Mouse (Mus musculus) heart, embryonic 11.5 days (tissue): ENCODE results near the gene Lce3d. TPM values are rescaled to one million over a fixed set of nuclear protein-coding genes. Genes with fewer than 3 reads are reported as not detected.

Source experiments
- ATAC-seq: fragments of 200-750 bp; cut with Nextera tagmentation; replicated peaks from 2 replicates; pipeline ENCODE4 v1.8.0; 2017; ENCODE audit warnings: moderate library complexity; ENCODE audit not compliant: insufficient number of reproducible peaks, low FRiP score, low TSS enrichment
- H3K27ac ChIP-seq: fragments of 300-500 bp; sonication (generic); 2 replicates; pipeline ENCODE4 v1.5.1; 2014; ENCODE audit warnings: mild to moderate bottlenecking, low read depth, low read length
- H3K27me3 ChIP-seq: fragments of 300-500 bp; sonication (generic); 2 replicates; pipeline ENCODE4 v1.6.1; 2014; ENCODE audit warnings: mild to moderate bottlenecking, low read length, mixed read lengths; ENCODE audit not compliant: control insufficient read depth, insufficient read depth
- H3K36me3 ChIP-seq: fragments of 300-500 bp; sonication (generic); 2 replicates; pipeline ENCODE4 v1.6.1; 2014; ENCODE audit warnings: mild to moderate bottlenecking, low read length, moderate library complexity, mixed read lengths; ENCODE audit not compliant: control insufficient read depth, insufficient read depth
- H3K4me1 ChIP-seq: fragments of 300-500 bp; sonication (generic); 2 replicates; pipeline ENCODE4 v1.6.1; 2014; ENCODE audit warnings: low read length; ENCODE audit not compliant: control insufficient read depth, insufficient read depth
- H3K4me2 ChIP-seq: fragments of 300-500 bp; sonication (generic); 2 replicates; pipeline ENCODE4 v1.6.1; 2014; ENCODE audit warnings: mild to moderate bottlenecking, moderate library complexity
- H3K4me3 ChIP-seq: fragments of 300-500 bp; sonication (generic); 2 replicates; pipeline ENCODE4 v1.5.1; 2014; ENCODE audit warnings: low read depth, low read length
- H3K9ac ChIP-seq: fragments of 300-500 bp; sonication (generic); 2 replicates; pipeline ENCODE4 v1.6.1; 2014; ENCODE audit warnings: mild to moderate bottlenecking, low read depth, low read length, moderate library complexity
- H3K9me3 ChIP-seq: fragments of 300-500 bp; sonication (generic); replicated peaks from 2 replicates; pipeline ENCODE4 v1.6.1; 2016; ENCODE audit warnings: low read length; ENCODE audit not compliant: control insufficient read depth
- WGBS: fragments of 180-500 bp; shearing (Covaris S2); extraction: QIAGEN DNeasy Blood & Tissue Kit; methylation state at CpG from one replicate; pipeline ENCODE4 v1.1.7; 2014; ENCODE audit not compliant: insufficient replicate concordance; 5-methylcytosine and 5-hydroxymethylcytosine counted together
- polyA plus RNA-seq: library from polyadenylated mRNA; unstranded; fragments of >200 nt; fragmentation: Nextera tagmentation; extraction: Ambion mirVana; gene quantifications from 2 replicates; pipeline ENCODE4 v1.2.1, GENCODE M21; 2014

The Lce3d gene
- polyA plus RNA-seq: not detected in 2 replicates

- no peak for ATAC-seq
- Histone ChIP-seq H3K4me2 (no peak within 1 kb of the TSS), H3K27me3 (no peaks in the 10 kb centered on the region), H3K27ac (no peak within 1 kb of the TSS), H3K36me3 (no peaks in the 10 kb centered on the region), H3K4me3 (no peak within 1 kb of the TSS), H3K9me3 (no peaks in the 10 kb centered on the region), H3K9ac (no peak within 1 kb of the TSS), H3K4me1 (no peaks in the 10 kb centered on the region)
- WGBS: 87% methylated on average over 1 of the region's 1 CpGs
Measured at GRCm38 (mm10) chr3:92957090-92957489, at the start of gene Lce3d. TSS of gene Lce3d (plus strand) at chr3:92957390.

- Histone ChIP-seq H3K27me3 (no peaks in the 10 kb centered on the region), H3K9ac (no peak overlapping the region), H3K4me2 (no peak overlapping the region), H3K27ac (no peak overlapping the region), H3K9me3 (no peaks in the 10 kb centered on the region), H3K36me3 (no peaks in the 10 kb centered on the region), H3K4me3 (no peak overlapping the region), H3K4me1 (no peaks in the 10 kb centered on the region)
- 24% methylated on average over 4 of the region's 4 CpGs for WGBS
- ATAC-seq: no peak
Measured at GRCm38 (mm10) chr3:92907571-92907970, 49.6 kb upstream of the Lce3d start.

- Histone ChIP-seq H3K36me3 (no peaks in the 10 kb centered on the region), H3K27me3 (no peaks in the 10 kb centered on the region), H3K9me3 (no peaks in the 10 kb centered on the region), H3K4me1 (no peaks in the 10 kb centered on the region), H3K9ac (no peak overlapping the region), H3K4me3 (no peak overlapping the region), H3K4me2 (no peak overlapping the region), H3K27ac (no peak overlapping the region)
- WGBS: 54% methylated on average over 4 of the region's 4 CpGs
- ATAC-seq: no peak
Measured at GRCm38 (mm10) chr3:92920364-92920763, 36.8 kb upstream of the Lce3d start.

GRCm38 (mm10) chr3:92926130-92926529, 31.1 kb upstream of the Lce3d start, which contains the start of gene Lce3a:
TSS of gene Lce3a (minus strand) at chr3:92926230.
- Histone ChIP-seq H3K27ac (no peak within 1 kb of the TSS), H3K4me1 (no peaks in the 10 kb centered on the region), H3K27me3 (no peaks in the 10 kb centered on the region), H3K4me2 (no peak within 1 kb of the TSS), H3K9ac (no peak within 1 kb of the TSS), H3K36me3 (no peaks in the 10 kb centered on the region), H3K9me3 (no peaks in the 10 kb centered on the region), H3K4me3 (no peak within 1 kb of the TSS)
- no peak for ATAC-seq
- 57% methylated on average over 2 of the region's 2 CpGs for WGBS

- Histone ChIP-seq H3K9ac (no peak within 1 kb of the TSS), H3K27ac (no peak within 1 kb of the TSS), H3K4me3 (no peak within 1 kb of the TSS), H3K4me1 (no peaks in the 10 kb centered on the region), H3K36me3 (no peaks in the 10 kb centered on the region), H3K27me3 (no peaks in the 10 kb centered on the region), H3K4me2 (no peak within 1 kb of the TSS), H3K9me3 (no peaks in the 10 kb centered on the region)
- 59% methylated on average over 2 of the region's 2 CpGs for WGBS
- ATAC-seq: no peak
Measured at GRCm38 (mm10) chr3:92932679-92933078, 24.5 kb upstream of the Lce3d start, which contains the start of gene Lce3b. TSS of gene Lce3b (plus strand) at chr3:92932979.

GRCm38 (mm10) chr3:92944186-92944585, 13.0 kb upstream of the Lce3d start, which contains the start of gene Lce3c:
TSS of gene Lce3c (plus strand) at chr3:92944486.
- WGBS: 73% methylated on average over 1 of the region's 1 CpGs
- H3K27me3 ChIP-seq: no peaks in the 10 kb centered on the region
- no peak within 1 kb of the TSS for H3K4me3 ChIP-seq
- H3K36me3 ChIP-seq: no peaks in the 10 kb centered on the region
- no peak within 1 kb of the TSS for H3K4me2 ChIP-seq
- no peak within 1 kb of the TSS for H3K9ac ChIP-seq
- no peaks in the 10 kb centered on the region for H3K9me3 ChIP-seq
- ATAC-seq: no peak
- no peaks in the 10 kb centered on the region for H3K4me1 ChIP-seq
- H3K27ac ChIP-seq: no peak within 1 kb of the TSS

GRCm38 (mm10) chr3:92966761-92967160, 9.6 kb downstream of the Lce3d start, which contains the start of gene Lce3e:
TSS of gene Lce3e (plus strand) at chr3:92967061.
- ATAC-seq: no peak
- WGBS: 89% methylated on average over 2 of the region's 2 CpGs
- no peaks in the 10 kb centered on the region for H3K9me3 ChIP-seq
- no peak within 1 kb of the TSS for H3K4me3 ChIP-seq
- no peak within 1 kb of the TSS for H3K4me2 ChIP-seq
- no peaks in the 10 kb centered on the region for H3K4me1 ChIP-seq
- no peaks in the 10 kb centered on the region for H3K36me3 ChIP-seq
- H3K27me3 ChIP-seq: no peaks in the 10 kb centered on the region
- H3K9ac ChIP-seq: no peak within 1 kb of the TSS
- no peak within 1 kb of the TSS for H3K27ac ChIP-seq

- 54% methylated on average over 2 of the region's 2 CpGs for WGBS
- Histone ChIP-seq H3K9ac (no peak overlapping the region), H3K27me3 (no peaks in the 10 kb centered on the region), H3K36me3 (no peaks in the 10 kb centered on the region), H3K4me3 (no peak overlapping the region), H3K27ac (no peak overlapping the region), H3K9me3 (no peaks in the 10 kb centered on the region), H3K4me2 (no peak overlapping the region), H3K4me1 (no peaks in the 10 kb centered on the region)
- no peak for ATAC-seq
Measured at GRCm38 (mm10) chr3:92978484-92978883, 21.3 kb downstream of the Lce3d start.

GRCm38 (mm10) chr3:92991926-92992325, 34.7 kb downstream of the Lce3d start, which contains the start of gene Lce3f:
TSS of gene Lce3f (plus strand) at chr3:92992226.
- Histone ChIP-seq H3K4me2 (no peak within 1 kb of the TSS), H3K9ac (no peak within 1 kb of the TSS), H3K27me3 (no peaks in the 10 kb centered on the region), H3K4me1 (no peaks in the 10 kb centered on the region), H3K9me3 (no peaks in the 10 kb centered on the region), H3K4me3 (no peak within 1 kb of the TSS), H3K27ac (no peak within 1 kb of the TSS), H3K36me3 (no peaks in the 10 kb centered on the region)
- ATAC-seq: no peak
